Mouse (Mus musculus): ENCODE data around the gene Dgke.

Gene Dgke

DNA sequence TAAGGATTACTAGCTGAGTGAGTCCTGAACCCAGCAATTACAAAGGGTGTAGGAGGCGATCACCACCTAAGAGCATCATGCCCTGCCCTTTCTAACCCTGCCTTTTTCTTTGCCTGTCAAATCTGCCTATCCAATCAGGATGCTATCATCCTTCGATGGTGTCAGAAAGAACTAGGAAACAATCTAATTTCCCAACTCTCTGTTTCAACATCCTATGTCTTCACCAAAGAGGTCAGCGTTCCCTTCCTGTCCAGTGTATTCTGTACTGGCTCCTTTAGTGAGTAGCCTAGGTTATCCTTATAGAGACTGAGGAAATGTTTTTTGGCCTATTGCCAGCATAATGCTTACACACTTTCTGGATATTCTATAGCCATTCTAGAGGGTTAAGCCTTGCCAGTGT is 31.1 kb downstream of the Dgke start:
- DNase-seq (ENCODE audit: low spot score) = no peak

DNA sequence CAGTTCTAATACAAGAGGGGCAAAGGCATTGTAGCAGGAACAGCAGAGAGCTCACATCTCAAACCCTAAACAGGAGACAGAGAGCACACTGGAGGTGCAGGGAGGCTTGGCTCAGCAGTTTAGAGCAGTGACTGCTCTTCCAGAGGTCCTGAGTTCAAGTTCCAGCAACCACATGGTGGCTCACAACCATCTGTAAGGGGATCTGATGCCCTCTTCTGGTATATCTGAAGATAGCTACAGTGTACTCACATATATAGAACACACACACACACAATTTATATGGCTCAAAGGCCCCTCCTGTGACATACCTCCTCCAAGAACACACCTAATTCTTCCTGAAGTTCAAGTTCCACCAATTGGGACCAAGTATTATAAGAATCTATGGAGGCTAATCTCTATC is 32.1 kb downstream of the Dgke start:
- no peak for DNase-seq (ENCODE audit: low spot score)

DNA sequence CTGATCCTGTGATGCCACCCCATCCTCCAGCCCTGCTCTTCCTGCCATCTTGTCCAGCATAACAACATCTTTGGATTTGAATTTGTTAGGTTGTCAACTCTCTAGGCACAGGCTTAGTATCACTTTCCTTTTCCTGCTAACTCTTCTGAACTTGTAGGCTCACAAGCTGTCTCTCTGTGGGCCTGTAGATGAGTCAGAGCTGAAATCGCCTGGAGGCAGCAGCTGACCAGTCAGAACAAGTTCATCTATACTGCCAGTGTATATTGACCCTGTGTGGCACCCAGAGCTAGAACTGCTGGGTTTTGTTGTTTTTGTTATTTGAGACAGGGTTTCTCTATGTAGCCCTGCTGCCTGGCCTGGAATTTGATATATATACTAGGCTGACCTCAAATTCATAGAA is 35.5 kb downstream of the Dgke start:
- no peak for DNase-seq (ENCODE audit: low spot score)

DNA sequence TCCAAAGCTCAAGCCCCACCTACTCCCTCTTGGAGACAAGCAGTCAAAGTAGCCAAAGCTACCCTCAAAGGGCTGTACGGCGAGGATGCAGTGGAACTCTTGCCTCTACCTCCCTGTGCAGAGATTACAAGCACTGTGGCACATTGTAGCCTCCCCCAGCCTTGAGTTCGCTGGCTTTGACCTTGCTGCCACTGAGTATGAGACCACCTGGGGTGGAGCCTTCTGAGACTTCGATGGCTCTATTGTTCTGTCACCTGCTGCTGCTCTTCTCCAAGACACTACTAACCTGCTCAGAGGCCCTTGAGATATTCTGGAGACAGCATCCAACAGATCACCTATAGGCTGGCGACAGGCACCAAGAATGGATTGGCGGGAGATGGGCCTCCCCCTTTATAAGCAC is 36.1 kb downstream of the Dgke start:
- no peak for DNase-seq (ENCODE audit: low spot score)

DNA sequence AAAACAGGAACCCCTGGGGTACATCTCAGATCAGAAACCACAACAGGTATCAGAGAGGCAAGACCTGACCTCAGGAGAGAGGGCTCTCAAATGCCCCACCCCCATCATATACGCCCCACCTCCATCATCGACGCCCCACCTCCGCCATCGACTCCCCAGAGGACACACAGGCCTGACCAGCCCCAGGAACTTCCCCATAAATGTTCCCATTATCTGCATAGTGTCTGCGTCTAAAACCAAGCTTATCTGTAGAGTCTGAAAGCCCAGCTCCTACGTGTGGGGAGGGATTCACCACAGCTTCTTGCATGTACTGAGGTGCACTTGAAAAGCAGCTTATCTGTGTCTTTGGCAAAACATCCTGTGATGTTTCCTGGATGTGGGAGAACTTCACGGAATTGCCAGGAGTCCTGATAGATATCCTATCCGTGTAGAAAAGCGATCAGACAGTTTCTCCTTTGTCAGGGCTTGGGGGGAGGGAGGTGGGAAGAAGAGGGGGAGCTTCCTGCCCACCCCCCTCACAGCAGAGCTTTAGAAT is 37.7 kb downstream of the Dgke start:
- DNase-seq (ENCODE audit: low spot score) = no peak

DNA sequence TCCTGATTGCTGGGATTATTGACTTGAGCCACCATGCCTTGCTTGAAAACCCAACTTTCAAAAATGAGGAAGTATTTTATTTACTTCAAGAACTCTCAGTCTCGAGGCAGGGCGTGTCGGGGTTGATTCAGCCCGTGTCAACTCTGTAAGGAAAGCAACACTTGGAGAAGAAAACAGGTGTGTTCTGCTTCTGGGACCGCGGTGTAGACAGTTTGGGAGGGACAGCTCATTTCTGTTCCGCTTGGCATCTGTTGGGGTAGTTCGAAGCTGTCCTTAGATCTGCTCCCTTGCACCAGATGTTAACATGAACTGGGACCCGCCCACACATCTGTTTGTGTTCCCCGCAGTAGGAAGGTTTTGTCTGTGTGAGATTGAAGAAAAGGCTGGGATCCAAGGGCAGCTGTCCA is 38.7 kb downstream of the Dgke start:
- DNase-seq (ENCODE audit: low spot score) = no peak

DNA sequence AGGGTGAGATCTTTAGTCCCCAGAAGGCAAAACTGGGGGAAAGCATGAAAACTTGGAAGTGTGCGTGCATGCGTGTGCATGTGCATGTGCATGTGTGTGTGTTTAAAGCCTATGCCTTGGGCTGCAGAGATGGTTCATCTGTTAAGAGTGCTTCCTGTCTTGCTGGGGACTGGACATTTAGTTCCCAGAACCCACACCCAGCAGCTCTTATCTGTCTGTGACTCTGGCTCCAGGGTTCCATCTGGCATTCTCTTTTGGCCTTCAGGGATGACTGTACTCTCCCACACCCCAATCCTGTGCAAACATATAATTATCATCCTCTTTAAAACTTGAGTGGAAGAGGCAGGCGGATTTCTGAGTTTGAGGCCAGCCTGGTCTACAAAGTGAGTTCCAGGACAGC is 40.5 kb downstream of the Dgke start:
- DNase-seq (ENCODE audit: low spot score) = no peak

DNA sequence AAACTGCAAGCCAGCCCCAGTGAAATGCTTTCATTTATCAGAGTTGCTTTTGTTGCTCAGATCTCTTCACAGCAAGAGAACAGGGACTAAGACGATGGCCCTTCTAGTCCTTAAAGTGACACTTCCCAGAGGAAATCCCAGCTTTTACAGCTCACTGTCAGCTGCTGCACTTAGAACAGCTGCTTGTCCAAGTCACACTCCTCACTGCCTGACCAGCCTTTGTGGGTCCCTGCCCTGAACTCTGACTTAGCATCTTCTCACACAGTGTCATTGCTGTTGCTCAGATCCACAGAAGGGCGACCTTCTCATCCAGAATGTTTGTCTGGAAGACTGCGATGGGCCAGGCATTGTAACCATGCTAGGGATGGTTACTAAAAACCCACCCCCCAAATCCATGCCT is 41.0 kb downstream of the Dgke start:
- DNase-seq (ENCODE audit: low spot score) = no peak

DNA sequence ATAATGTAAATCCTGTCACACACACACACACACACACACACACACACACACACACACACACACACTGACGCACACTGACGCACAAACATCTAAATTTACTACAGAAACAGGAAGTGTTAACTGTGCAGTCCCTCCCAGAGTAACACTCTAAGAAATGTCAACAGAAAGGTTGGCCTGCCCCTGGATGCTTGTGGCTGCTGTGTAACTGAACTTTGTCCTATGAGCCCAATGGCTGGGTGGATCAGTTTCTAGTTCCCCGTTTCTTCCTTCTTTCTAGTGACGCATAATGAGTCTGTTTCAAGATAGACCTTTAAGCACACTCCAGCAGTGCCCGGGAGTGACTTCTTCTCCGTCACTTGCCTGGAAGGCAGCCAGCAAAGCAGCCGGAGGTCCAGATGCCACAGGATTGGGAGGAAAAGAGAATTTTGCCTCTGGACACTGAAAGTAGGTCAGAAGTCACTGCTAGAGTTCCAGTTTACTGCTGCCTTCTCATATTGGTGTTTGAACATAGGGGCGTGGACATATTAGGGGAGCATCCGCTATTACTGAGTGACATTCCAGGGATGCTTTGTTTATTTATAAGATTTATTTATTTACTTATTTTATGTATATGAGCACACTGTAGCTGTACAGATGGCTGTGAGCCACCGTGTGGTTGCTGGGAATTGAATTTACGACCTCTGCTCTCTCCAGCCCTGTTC is 42.3 kb downstream of the Dgke start:
- DNase-seq (ENCODE audit: low spot score) = peak; percentile 51

DNA sequence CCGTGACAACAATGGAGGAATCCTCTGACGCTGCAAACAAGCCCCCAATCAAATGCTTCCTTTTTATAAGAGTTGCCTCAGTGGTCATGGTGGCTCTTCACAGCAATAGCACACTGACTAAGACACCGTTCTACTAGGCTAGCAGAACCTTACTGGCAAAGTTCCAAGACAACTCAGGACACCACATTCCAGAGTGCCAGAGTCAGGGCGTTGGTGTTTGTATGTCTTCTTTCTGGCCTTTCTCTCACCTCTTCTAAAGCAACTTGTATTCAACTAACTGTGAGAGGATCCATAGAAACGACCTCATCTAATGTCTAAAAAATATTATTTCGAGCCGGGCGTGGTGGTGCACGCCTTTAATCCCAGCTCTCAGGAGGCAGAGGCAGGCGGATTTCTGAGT is 43.2 kb downstream of the Dgke start:
- DNase-seq (ENCODE audit: low spot score) = no peak

DNA sequence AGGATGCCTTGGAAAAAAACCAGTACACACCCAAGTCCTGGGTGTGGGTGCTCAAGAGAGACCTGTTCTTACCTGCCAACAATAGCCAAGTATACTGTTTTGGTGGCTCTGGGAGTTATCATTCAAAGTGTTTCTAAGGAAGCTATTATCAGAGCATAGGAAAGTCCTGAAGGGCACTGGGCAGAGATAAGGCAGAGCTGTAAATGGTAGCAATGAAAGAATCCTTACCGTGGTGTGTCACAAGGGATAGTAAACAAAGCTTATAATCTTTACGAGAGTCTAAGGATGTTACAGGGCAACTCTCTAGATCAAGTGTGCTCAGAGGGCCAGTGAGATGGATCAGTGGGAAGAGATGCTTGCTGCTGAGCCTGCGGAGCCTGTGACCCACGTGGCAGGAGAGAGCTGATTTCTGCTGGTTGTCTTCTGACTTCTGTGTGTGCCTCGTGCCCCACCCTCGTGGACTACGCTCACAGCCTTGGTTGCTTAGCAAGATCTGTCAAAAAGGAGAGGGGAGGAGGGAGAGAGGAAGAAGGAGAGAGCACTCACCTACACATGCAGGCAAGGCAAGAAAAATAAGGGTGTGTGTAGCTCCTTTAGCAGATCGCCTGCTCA is 44.4 kb downstream of the Dgke start:
- DNase-seq (ENCODE audit: low spot score) = no peak

DNA sequence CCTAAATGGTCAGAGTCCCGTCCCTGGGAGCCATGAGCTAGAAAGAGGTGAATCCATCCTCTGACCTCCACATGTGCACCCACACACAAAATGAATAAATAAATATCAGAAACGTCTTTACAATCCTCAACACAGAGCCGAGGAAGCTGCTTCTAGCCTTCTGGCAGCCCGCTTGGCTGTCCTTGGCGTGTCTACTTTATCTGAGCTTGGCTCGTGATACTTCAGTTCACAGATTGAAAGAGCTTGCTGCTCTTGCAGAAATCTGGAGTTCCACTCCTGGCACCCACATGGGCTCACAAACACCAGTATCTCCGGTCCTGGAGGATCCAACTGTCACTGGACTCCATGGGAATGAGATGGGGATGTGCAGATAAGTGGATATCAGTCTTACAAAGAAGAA is 45.0 kb downstream of the Dgke start:
- DNase-seq (ENCODE audit: low spot score) = no peak

DNA sequence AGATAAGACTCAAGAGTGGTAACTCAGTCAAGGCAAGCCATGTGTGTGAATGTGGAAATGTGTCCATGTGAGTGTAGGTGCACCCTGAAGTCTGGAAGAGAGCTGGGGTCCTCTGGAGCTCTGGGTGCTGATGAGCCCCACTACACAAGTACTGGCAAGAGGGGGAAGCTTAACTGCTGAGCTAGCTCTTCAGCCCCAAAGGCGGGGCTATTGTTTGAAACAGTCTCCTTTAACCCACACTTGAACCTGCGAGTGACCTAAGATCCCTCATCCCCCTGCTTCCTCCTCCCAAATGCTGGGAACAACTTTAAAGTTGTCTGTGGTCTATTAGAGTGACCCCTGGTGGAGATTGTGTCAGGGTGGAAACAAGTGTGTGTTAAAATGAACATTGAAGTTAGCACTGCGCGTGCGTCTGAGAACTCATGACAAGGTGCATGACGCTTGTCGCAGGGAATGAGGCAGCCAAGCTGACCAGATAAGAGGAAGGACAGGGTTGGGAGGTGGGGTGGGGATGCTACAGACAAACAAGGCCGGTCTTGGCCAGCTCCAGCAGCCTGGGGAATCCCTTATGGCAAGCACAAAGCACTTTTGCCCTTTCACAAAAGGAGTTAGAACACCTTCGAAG is 45.9 kb downstream of the Dgke start:
- DNase-seq (ENCODE audit: low spot score) = no peak

DNA sequence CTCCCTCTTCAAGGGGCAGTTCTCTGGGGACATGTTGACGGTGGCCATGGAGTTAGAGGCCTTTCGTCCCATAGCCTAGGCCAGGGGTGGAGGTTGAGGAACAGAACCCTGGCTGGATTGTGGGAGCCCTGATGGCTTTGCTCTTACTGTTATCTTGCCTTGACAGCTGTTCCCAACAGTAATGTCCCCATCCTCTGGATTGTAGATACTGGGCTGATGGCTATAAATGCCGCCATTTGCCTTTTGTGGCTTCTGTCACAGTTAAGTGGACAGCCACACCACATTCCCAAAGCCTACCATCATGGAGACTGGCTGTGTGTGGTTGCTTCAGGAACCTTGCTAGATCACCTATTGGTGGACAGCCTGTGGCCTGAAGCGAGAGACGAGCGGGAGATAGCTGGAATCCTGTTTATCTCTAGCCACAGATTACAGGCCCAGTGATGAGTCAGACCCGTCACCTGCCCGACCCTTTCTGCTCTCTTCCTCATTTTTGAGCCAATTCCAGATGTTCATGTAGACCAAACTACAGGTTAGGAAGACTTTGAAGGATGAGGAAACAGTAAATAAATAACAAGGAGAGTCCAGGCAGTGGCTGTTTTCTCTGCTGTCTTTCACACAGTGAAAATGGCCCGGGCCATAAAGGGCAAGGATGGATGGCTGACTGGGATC is 49.0 kb downstream of the Dgke start:
- DNase-seq (ENCODE audit: low spot score) = no peak

DNA sequence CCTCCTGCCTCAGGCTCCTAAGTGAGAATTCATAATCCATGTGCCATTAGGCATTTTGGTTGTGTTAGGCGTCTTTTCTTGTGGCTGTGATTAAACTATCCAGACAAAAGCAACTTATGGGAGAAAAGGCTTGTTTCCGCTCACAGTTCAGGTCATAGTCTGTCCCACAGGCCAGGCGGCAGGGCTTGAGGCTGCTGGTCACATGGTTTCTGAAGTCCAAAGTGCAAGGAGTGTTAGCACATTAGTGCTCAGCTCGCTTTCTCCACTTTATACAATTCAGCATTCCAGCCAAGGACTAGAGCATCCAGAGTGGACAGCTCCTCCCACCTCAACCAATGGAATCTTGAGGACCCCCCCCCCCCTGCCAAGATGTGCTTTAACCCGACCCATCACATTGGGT is 54.4 kb downstream of the Dgke start:
- DNase-seq (ENCODE audit: low spot score) = no peak

DNA sequence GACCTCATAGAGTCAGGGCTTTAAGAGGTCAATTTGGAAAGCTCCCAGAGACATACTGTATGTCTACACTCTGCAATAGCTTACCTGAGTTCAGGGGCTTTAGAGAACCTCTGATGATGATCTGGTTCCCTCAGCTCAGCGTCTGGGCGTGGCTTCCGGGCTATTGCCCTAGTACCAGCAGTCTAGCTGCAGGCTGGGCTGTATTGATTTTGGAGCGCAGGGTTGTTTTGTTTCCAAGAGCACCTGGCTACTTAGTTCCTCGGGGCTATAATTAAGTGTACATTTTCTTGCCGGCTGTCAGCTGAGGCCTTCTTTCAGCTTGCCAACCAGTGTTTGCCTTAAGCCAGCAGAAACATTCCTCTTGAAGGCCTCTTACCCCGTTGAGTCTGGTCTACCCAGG is 57.2 kb downstream of the Dgke start:
- no peak for DNase-seq (ENCODE audit: low spot score)

DNA sequence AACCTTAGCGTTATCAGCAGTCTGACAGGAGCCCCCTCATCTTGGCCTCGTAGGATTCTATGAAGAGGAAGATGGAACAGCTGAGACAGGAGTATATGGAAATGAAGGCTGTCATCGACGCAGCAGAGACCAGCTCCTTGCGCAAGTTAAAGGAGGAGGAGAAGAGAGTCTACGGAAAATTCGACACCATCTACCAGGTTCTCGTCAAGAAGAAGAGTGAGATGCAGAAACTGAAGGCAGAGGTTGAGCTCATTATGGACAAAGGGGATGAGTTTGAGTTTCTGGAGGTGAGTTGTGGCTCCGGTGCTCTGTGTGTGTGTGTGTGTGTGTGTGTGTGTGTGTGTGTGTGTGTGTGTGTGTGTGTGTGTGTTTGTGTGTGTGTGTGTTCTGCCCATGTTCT is 57.6 kb downstream of the Dgke start:
- no peak for DNase-seq (ENCODE audit: low spot score)

DNA sequence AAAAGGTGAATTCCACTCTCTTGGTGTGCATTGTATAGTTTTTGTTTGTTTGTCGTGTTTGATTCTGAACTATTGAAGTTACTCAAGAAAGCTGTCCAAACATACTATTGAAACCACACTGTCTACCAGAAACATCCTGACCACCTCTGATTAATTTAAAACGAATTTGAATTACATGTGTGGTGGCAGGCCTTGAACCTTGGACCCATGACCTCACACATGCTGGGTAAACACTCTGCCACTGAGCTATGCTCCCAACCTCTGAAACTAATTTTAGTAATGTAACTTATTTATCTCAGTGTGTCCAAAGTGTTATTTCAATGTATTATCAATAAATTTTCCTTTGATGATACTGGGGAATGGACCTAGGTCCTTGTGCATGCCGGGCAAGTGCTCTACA is 59.1 kb downstream of the Dgke start:
- no peak for DNase-seq (ENCODE audit: low spot score)

DNA sequence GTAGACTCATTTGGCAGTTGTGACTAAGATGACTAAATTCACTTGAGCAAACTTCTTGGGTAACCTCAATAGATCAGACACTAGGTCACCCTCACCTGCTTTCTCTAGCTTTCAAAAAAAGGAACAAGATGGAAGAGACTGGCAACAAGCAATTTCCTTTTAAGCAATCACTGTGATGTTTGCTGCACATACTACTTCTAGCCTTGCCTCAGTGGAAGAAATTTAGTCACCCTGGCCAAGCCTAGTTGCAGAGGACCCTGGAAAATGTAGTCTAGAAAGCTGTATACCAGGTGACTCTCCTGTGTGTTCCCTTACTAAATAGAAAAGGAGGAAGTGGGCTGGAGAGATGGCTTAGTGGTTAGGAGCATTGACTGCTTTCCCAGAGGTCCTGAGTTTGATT is 60.2 kb downstream of the Dgke start:
- DNase-seq (ENCODE audit: low spot score) = no peak

DNA sequence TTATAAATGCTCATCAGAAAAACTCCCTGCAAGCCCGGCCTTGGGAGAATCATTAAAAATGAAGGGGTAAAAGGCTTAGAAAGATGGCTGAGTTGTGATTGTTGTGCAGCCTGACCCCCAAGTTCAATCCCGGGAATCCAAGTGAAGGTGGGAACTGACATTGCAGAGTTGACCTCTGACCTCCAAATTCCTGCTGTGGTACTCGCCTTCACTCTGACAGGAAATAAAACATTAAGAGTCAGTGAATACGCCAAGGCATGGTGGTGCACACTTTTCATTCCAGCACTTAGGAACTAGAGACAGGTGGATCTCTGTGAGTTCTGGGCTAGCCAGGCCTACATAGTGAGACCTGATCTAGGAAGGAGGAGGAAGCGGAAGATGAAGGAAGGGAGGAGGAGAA is 61.2 kb downstream of the Dgke start:
- DNase-seq (ENCODE audit: low spot score) = no peak

DNA sequence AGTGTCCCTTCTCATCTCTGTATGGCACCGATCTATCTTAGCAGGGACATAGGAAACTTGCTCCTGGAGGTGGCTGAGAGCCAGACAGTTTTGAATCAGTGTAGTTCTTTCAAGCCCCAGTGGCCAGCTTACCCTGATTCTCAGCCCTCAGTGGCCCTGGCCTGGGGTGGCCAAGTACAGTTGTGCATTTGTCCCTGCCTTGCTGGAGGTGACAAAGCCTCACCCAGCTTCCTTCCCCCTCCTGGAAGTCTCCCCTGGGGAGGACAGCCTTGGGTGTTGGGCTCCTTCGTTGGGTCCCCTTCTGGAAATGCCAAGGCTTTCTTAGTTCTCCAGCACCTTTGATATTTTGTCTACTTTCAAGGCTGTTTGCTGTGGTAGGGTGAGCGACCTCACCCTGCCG is 62.9 kb downstream of the Dgke start:
- no peak for DNase-seq (ENCODE audit: low spot score)

DNA sequence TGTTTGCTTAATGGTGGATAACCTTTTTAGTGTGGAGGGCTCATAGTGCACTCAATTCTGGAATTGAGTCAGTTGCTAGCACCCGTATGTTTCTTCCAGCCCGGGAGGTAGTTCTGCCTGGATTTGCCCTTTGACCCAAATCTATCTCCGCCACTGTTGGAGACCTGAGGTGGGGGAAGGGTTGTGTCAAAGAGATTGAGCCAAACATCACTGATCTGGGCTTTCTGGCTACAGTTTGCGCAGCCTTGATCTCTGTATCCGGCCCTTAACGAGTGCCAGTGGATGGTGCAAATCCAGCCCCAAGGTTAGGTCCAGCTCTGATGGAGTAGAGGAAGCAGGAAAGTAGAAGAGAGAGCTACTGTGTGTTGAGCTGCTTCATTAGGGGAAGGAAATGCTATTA is 63.6 kb downstream of the Dgke start:
- DNase-seq (ENCODE audit: low spot score) = no peak

DNA sequence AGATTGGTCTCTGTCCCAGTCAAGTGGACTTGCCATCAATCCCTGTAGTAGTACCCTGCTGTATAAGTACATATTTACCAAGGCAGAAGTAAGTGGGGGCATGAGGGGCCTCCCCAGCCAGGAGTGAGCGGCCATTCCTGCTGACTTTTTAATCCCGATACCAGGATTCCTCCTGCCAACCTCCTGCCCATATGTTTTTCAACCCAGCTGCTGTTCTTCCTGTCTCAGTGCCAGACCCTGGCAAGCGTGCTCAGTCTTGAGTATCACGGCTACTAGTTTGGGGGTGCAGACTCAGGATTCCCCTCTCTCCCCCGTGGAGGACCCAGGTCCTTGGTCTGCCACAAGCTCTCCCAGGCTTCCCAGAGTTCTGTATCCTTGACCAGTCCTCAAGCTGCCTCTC is 64.0 kb downstream of the Dgke start:
- no peak for DNase-seq (ENCODE audit: low spot score)

Data from layer of hippocampus, adult 11-12 months (tissue).